Mouse (Mus musculus) liver, embryonic 11.5 days (tissue): ENCODE measurements at regions not wholly inside any gene's neighbourhood (a gene's known extent, or its start where the extent isn't known, plus 50 kb on each side); places are given as distances from the start of the nearest gene placed in this dataset.

Experiments used
- ATAC-seq: fragments of 200-750 bp; cut with Nextera tagmentation; replicated peaks from 2 replicates; pipeline ENCODE4 v1.8.0; 2017; ENCODE audit warnings: moderate number of reproducible peaks, mild to moderate bottlenecking, moderate TSS enrichment, moderate library complexity; ENCODE audit not compliant: low FRiP score
- DNase-seq: peaks from one replicate; pipeline ENCODE4 v3.0.0-alpha.2; 2017; ENCODE audit warnings: low spot score
- H3K27ac ChIP-seq: fragments of 300-500 bp; sonication (generic); 2 replicates; pipeline ENCODE4 v1.5.1; 2014; ENCODE audit warnings: mild to moderate bottlenecking, low read depth, low read length, control low read depth
- H3K27me3 ChIP-seq: fragments of 300-500 bp; sonication (generic); replicated peaks from 2 replicates; pipeline ENCODE4 v1.6.1; 2014; ENCODE audit warnings: low read length, mixed read lengths; ENCODE audit not compliant: control insufficient read depth, insufficient read depth
- H3K36me3 ChIP-seq: fragments of 300-500 bp; sonication (generic); 2 replicates; pipeline ENCODE4 v1.6.1; 2014; ENCODE audit warnings: mild to moderate bottlenecking, low read length, moderate library complexity, mixed read lengths; ENCODE audit not compliant: control insufficient read depth, insufficient read depth
- H3K4me1 ChIP-seq: fragments of 300-500 bp; sonication (generic); replicated peaks from 2 replicates; pipeline ENCODE4 v1.6.1; 2014; ENCODE audit warnings: low read length, mixed read lengths; ENCODE audit not compliant: control insufficient read depth, insufficient read depth
- H3K4me2 ChIP-seq: fragments of 300-500 bp; sonication (generic); 2 replicates; pipeline ENCODE4 v1.6.1; 2014; ENCODE audit warnings: mild to moderate bottlenecking, control low read depth, moderate library complexity
- H3K4me3 ChIP-seq: fragments of 300-500 bp; sonication (generic); 2 replicates; pipeline ENCODE4 v1.5.1; 2014; ENCODE audit warnings: low read depth, low read length, control low read depth
- H3K9ac ChIP-seq: fragments of 300-500 bp; sonication (generic); 2 replicates; pipeline ENCODE4 v1.6.1; 2014; ENCODE audit warnings: low read depth, low read length, control low read depth
- H3K9me3 ChIP-seq: fragments of 300-500 bp; sonication (generic); 2 replicates; pipeline ENCODE4 v1.6.1; 2016; ENCODE audit warnings: low read length, inconsistent platforms, mixed read lengths; ENCODE audit not compliant: control insufficient read depth
- WGBS: fragments of 180-500 bp; shearing (Covaris S2); extraction: QIAGEN DNeasy Blood & Tissue Kit; methylation state at CpG from one replicate; pipeline ENCODE4 v1.1.7; 2014; 5-methylcytosine and 5-hydroxymethylcytosine counted together

- Histone ChIP-seq H3K36me3 (no peaks in the 10 kb centered on the region), H3K9ac (no peak overlapping the region), H3K27me3 (no peaks in the 10 kb centered on the region), H3K27ac (no peak overlapping the region), H3K9me3 (no peaks in the 10 kb centered on the region), H3K4me3 (no peak overlapping the region), H3K4me2 (no peak overlapping the region), H3K4me1 (no peaks in the 10 kb centered on the region)
- ATAC-seq (no peak), DNase-seq (no peak)
- WGBS, result 73% methylated on average over 3 of the region's 3 CpGs
These were observed 124.6 kb upstream of the Ly86 start for GRCm38 (mm10) chr13:37220436-37220835.

DNA sequence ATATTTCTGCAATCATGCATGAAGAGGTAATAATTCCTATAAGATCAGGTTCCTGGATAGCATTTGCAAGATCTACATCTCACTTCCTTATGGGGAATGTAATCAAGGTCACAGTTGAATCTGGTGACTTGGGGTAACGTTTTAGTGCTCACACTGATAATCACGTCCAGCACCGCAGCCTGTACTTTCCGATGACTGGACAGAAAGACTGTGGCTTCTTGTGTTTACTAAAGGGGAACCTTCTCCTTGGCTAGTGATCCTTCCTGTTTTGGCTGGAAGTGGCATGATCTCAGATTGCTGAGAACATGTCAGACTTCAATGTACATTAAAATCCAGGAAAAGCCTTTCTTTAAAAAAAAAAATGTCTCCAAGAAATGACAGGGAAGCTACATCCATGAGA lies 126.4 kb upstream of the Ly86 start:
- Histone ChIP-seq H3K27ac (no peak overlapping the region), H3K27me3 (no peaks in the 10 kb centered on the region), H3K36me3 (no peaks in the 10 kb centered on the region), H3K4me1 (no peaks in the 10 kb centered on the region), H3K4me3 (no peak overlapping the region), H3K9me3 (no peaks in the 10 kb centered on the region), H3K4me2 (no peak overlapping the region), H3K9ac (no peak overlapping the region)
- ATAC-seq, result no peak
- DNase-seq, result no peak
- WGBS, result 34% methylated on average over 4 of the region's 4 CpGs

DNA sequence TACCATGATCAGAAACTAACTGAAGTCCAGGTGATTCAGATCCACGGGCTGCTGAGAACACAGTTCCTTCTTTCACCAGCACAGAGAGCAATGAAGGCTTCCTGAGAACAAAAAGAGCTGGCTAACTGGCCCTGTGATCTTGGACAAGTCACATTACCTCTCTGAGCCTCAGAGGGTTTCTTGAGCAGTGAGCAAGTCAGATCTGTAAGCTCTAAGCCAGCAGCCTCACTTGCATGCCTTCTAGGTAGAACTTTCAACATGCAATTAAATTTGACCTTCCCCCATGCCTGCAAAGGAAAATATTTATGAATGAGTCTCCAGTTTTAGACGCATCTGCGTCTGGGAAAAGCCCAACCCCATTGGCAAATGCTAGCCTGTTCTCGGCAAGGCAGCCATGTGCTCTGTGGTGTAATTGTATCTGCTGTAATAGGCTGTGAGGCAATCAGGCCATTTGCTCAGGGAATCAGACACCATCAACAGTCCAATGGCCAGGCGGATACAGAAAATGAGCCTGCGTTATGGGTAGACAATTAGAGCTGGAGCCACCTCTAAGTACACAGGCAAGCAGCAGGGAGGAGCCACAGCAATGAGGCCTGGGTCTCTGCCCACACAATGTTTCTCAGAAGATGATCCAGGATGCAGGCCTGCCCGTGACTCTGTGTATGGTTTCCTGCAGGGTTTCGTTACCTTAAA lies 130.3 kb upstream of the Ly86 start:
- H3K4me3 ChIP-seq, result no peak overlapping the region
- H3K4me2 ChIP-seq, result no peak overlapping the region
- H3K36me3 ChIP-seq, result no peaks in the 10 kb centered on the region
- H3K4me1 ChIP-seq, result no peaks in the 10 kb centered on the region
- H3K27me3 ChIP-seq, result no peaks in the 10 kb centered on the region
- no peaks in the 10 kb centered on the region for H3K9me3 ChIP-seq
- no peak for ATAC-seq
- 79% methylated on average over 8 of the region's 8 CpGs for WGBS
- DNase-seq, result no peak
- no peak overlapping the region for H3K9ac ChIP-seq
- H3K27ac ChIP-seq, result no peak overlapping the region

- no peak overlapping the region for H3K27ac ChIP-seq
- WGBS, result 90% methylated on average over 2 of the region's 2 CpGs
- H3K4me2 ChIP-seq, result no peak overlapping the region
- no peak overlapping the region for H3K4me3 ChIP-seq
- H3K27me3 ChIP-seq, result no peaks in the 10 kb centered on the region
- H3K9me3 ChIP-seq, result no peaks in the 10 kb centered on the region
- no peaks in the 10 kb centered on the region for H3K36me3 ChIP-seq
- no peaks in the 10 kb centered on the region for H3K4me1 ChIP-seq
- H3K9ac ChIP-seq, result no peak overlapping the region
- ATAC-seq (no peak), DNase-seq (no peak)
These were observed 147.1 kb upstream of the F13a1 start for GRCm38 (mm10) chr13:37197136-37197535.

GRCm38 (mm10) chr13:37195857-37196256 lies 145.8 kb upstream of the F13a1 start:
- WGBS, result 78% methylated on average over 1 of the region's 1 CpGs
- H3K9me3 ChIP-seq, result no peaks in the 10 kb centered on the region
- DNase-seq, result no peak
- H3K36me3 ChIP-seq, result no peaks in the 10 kb centered on the region
- H3K4me1 ChIP-seq, result no peaks in the 10 kb centered on the region
- ATAC-seq, result no peak
- no peak overlapping the region for H3K4me2 ChIP-seq
- no peak overlapping the region for H3K27ac ChIP-seq
- no peak overlapping the region for H3K4me3 ChIP-seq
- no peak overlapping the region for H3K9ac ChIP-seq
- no peaks in the 10 kb centered on the region for H3K27me3 ChIP-seq

DNA sequence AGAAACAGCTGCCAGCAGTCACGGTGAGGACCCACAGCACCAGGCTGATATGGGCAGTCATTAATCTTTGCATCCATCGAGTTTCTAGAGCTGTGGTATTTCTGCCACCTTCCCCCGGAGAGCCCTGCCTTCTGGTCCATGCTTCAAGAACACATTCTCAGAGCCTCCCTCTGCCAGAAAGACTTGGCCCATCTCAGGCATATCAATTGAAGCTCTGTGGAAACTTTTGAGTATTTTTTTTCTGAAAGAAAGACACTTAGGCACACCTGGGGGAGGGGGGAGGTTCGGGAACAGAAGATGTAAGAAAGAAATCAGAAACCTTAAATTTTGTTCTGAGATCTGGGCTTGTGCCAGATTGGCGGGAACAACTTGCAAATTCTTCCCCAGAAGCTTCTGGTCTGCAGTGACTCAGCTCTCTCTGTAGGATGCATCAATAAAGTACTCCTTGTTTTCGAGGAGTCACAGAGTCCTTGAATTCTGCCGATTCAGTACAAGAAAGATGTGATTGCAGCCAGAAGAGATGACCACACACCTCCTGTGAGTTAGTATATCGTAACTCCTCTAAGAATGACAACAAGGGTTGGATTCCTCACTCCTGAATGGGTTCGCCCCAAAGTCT lies 131.2 kb upstream of the F13a1 start:
- ATAC-seq (no peak), DNase-seq (no peak)
- Histone ChIP-seq H3K9me3 (no peaks in the 10 kb centered on the region), H3K36me3 (no peaks in the 10 kb centered on the region), H3K4me3 (no peak overlapping the region), H3K27ac (no peak overlapping the region), H3K9ac (no peak overlapping the region), H3K4me1 (no peaks in the 10 kb centered on the region), H3K27me3 (no peaks in the 10 kb centered on the region), H3K4me2 (no peak overlapping the region)
- WGBS, result 64% methylated on average over 9 of the region's 9 CpGs

- Histone ChIP-seq H3K36me3 (no peaks in the 10 kb centered on the region), H3K9me3 (no peaks in the 10 kb centered on the region), H3K4me3 (no peak overlapping the region), H3K27me3 (no peaks in the 10 kb centered on the region), H3K27ac (no peak overlapping the region), H3K9ac (no peak overlapping the region), H3K4me1 (no peaks in the 10 kb centered on the region), H3K4me2 (no peak overlapping the region)
- 72% methylated on average over 1 of the region's 1 CpGs for WGBS
- DNase-seq (no peak), ATAC-seq (no peak)
These were observed 126.5 kb upstream of the F13a1 start for GRCm38 (mm10) chr13:37176526-37176925.

DNA sequence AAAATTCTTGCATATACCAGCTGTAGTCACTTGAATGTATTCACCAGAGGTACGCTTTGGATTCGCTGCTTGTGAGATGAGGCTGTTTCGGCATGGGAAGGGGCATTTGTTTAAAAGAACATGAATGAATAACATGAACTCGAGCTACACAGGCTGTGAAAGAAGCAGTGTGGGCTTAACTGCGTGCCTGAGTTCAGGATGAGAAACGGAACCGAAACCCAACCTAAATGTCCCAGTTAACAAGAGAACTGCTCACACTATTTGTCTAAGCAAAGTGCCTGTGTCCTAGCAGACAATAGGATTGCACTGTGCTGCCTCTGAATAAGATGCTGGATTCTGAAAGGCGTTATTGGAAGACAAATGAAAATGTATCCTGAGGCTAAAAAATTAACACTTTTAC lies 126.0 kb upstream of the F13a1 start:
- WGBS, result 84% methylated on average over 8 of the region's 8 CpGs
- ATAC-seq, result no peak
- Histone ChIP-seq H3K4me1 (no peaks in the 10 kb centered on the region), H3K9me3 (no peaks in the 10 kb centered on the region), H3K9ac (no peak overlapping the region), H3K36me3 (no peaks in the 10 kb centered on the region), H3K4me2 (no peak overlapping the region), H3K27ac (no peak overlapping the region), H3K27me3 (no peaks in the 10 kb centered on the region), H3K4me3 (no peak overlapping the region)
- DNase-seq, result no peak

DNA sequence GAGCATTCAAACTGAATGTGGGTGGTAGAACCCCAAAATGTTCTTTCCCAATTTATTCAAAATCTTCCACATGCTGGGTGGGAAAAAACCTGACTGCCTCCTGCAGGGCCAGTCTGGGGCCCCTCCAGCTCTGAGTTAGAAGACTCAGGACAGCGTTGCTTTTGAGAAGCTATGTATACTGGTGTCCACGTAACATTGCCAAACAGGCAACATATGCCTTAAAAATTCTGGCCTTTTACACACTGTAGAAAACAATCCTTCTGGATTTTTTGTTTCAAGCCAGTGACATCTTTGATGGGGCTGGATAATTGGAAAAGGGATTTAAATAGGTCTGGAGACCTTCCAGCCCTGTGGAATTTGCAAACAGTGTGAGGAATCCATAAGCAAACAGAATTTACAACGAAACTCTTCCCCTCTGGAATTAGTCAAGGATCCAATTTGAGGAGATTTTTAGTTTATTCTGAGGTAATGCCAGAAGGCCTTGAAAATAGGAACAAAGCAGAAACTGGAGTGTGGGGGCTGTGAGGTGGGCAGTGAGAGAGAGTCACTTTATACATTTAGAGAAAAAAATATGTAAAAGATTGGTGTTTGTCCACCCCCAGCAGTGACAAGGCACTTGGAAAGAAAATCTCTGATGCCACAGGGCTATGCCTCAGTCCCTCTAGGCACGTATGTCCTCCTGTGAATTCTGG lies 108.9 kb upstream of the F13a1 start:
- H3K4me3 ChIP-seq, result no peak overlapping the region
- H3K9ac ChIP-seq, result no peak overlapping the region
- no peaks in the 10 kb centered on the region for H3K27me3 ChIP-seq
- DNase-seq (no peak), ATAC-seq (no peak)
- no peak overlapping the region for H3K27ac ChIP-seq
- no peak overlapping the region for H3K4me2 ChIP-seq
- H3K9me3 ChIP-seq, result no peaks in the 10 kb centered on the region
- H3K4me1 ChIP-seq, result no peaks in the 10 kb centered on the region
- WGBS, result 76% methylated on average over 4 of the region's 4 CpGs
- H3K36me3 ChIP-seq, result no peaks in the 10 kb centered on the region
